Mouse (Mus musculus) liver, embryonic 14.5 days (tissue): Measurements from ENCODE around the gene Disp3. TPM values are rescaled to one million over a fixed set of nuclear protein-coding genes. Genes with fewer than 3 reads are reported as not detected.
A peak's percentile ranks its signal among the peaks of the same experiment; 100 is the strongest.

ENCODE experiments used
- ATAC-seq: fragments of 200-750 bp; cut with Nextera tagmentation; 2 replicates; pipeline ENCODE4 v1.8.0; 2017; ENCODE audit warnings: moderate number of reproducible peaks, mild to moderate bottlenecking, moderate library complexity; ENCODE audit not compliant: insufficient read depth
- DNase-seq, 3 experiments: peaks; one replicate each; pipeline ENCODE4 v3.0.0-alpha.2; 2012 to 2013; ENCODE audit warnings: low read depth in 3 of 3, low spot score in 3 of 3
- H3K27ac ChIP-seq: fragments of 300-500 bp; sonication (generic); 2 replicates; pipeline ENCODE4 v1.5.1; 2014; ENCODE audit warnings: moderate library complexity, mild to moderate bottlenecking, control low read depth, inconsistent platforms
- H3K27me3 ChIP-seq: fragments of 300-500 bp; sonication (generic); 2 replicates; pipeline ENCODE4 v1.6.1; 2014; ENCODE audit warnings: mild to moderate bottlenecking, low read length, moderate library complexity; ENCODE audit not compliant: control insufficient read depth, insufficient read depth
- H3K36me3 ChIP-seq: fragments of 300-500 bp; sonication (generic); replicated peaks from 2 replicates; pipeline ENCODE4 v1.6.1; 2014; ENCODE audit warnings: low read depth; ENCODE audit not compliant: control insufficient read depth, insufficient read depth
- H3K4me1 ChIP-seq, 2 experiments: fragments of 200-500 bp in 1 of 2; fragments of 300-500 bp in 1 of 2; sonication (generic) in 1 of 2; replicated peaks; 2 replicates each; pipeline ENCODE4 v1.6.1; 2012 to 2014; ENCODE audit warnings: antibody characterized with exemption in 1 of 2, inconsistent platforms in 1 of 2, low read length in 1 of 2; ENCODE audit not compliant: control insufficient read depth in 2 of 2, insufficient read depth in 2 of 2
- H3K4me2 ChIP-seq: fragments of 300-500 bp; sonication (generic); 2 replicates; pipeline ENCODE4 v1.6.1; 2014; ENCODE audit warnings: low read depth, mild to moderate bottlenecking, control low read depth, moderate library complexity
- H3K4me3 ChIP-seq, 2 experiments: fragments of 200-500 bp in 1 of 2; fragments of 300-500 bp in 1 of 2; sonication (generic) in 1 of 2; 2 replicates each; pipeline ENCODE4 v1.5.1; 2012 to 2014; ENCODE audit warnings: low read depth in 2 of 2, low read length in 2 of 2, mild to moderate bottlenecking in 2 of 2, control low read depth in 1 of 2, inconsistent platforms in 1 of 2, moderate library complexity in 1 of 2; ENCODE audit not compliant: insufficient read depth in 1 of 2
- H3K9ac ChIP-seq: fragments of 300-500 bp; sonication (generic); replicated peaks from 2 replicates; pipeline ENCODE4 v1.6.1; 2014; ENCODE audit warnings: mild to moderate bottlenecking, control low read depth, moderate library complexity
- H3K9me3 ChIP-seq: fragments of 300-500 bp; sonication (generic); 2 replicates; pipeline ENCODE4 v1.6.1; 2016; ENCODE audit warnings: low read length, mixed read lengths; ENCODE audit not compliant: control insufficient read depth
- CTCF ChIP-seq: IDR thresholded peaks from 2 replicates; pipeline ENCODE4 v1.5.1; 2016; ENCODE audit warnings: antibody characterized with exemption, low read depth, control low read depth
- EP300 ChIP-seq: IDR thresholded peaks from 2 replicates; pipeline ENCODE4 v1.6.1; 2016; ENCODE audit warnings: antibody characterized with exemption, low read depth
- WGBS: fragments of 180-500 bp; shearing (Covaris S2); extraction: QIAGEN DNeasy Blood & Tissue Kit; methylation state at CpG from one replicate; pipeline ENCODE4 v1.1.7; 2014; ENCODE audit not compliant: insufficient replicate concordance; 5-methylcytosine and 5-hydroxymethylcytosine counted together
- polyA plus RNA-seq, 2 experiments: library from polyadenylated mRNA; depleted of rRNA in 1 of 2; stranded (reverse) in 1 of 2; unstranded in 1 of 2; fragments of >200 nt; fragmentation: Nextera tagmentation in 1 of 2; extraction: Ambion mirVana in 1 of 2; gene quantifications; 2 replicates each; pipeline versions ENCODE4 v1.2.1 to v1.2.3; 2012 to 2014

The Disp3 gene
- polyA plus RNA-seq, 2 experiments = not detected

GRCm38 (mm10) chr4:148310126-148310525, 22.4 kb upstream of the Disp3 start:
- DNase-seq (no peak), ATAC-seq (no peak)
- Histone ChIP-seq H3K27me3 (no peaks in the 10 kb centered on the region), H3K9me3 (no peaks in the 10 kb centered on the region), H3K4me1 (no peaks in the 10 kb centered on the region), H3K36me3 (no peaks in the 10 kb centered on the region), H3K27ac (no peak overlapping the region), H3K4me3 (no peak overlapping the region), H3K9ac (no peak overlapping the region), H3K4me2 (no peak overlapping the region)
- 42% methylated on average over 4 of the region's 4 CpGs for WGBS
- TF ChIP-seq CTCF (no peak), EP300 (no peak)

- DNase-seq = no peak
- Histone ChIP-seq H3K9ac (no peak overlapping the region), H3K9me3 (no peaks in the 10 kb centered on the region), H3K36me3 (no peaks in the 10 kb centered on the region), H3K27ac (no peak overlapping the region), H3K27me3 (no peaks in the 10 kb centered on the region), H3K4me3 (no peak overlapping the region), H3K4me2 (no peak overlapping the region), H3K4me1 (no peaks in the 10 kb centered on the region)
- ATAC-seq = peak; percentile 73
- WGBS = 8% methylated on average over 16 of the region's 16 CpGs
- no peak for TF ChIP-seq EP300
- TF ChIP-seq CTCF = no peak
Observed at GRCm38 (mm10) chr4:148306406-148307083, 18.8 kb upstream of the Disp3 start.

GRCm38 (mm10) chr4:148298720-148299119, 11.0 kb upstream of the Disp3 start:
- H3K27ac ChIP-seq = no peak overlapping the region
- no peaks in the 10 kb centered on the region for H3K4me1 ChIP-seq
- H3K9ac ChIP-seq = no peak overlapping the region
- WGBS = 24% methylated on average over 5 of the region's 5 CpGs
- ATAC-seq = no peak
- H3K4me2 ChIP-seq = no peak overlapping the region
- no peaks in the 10 kb centered on the region for H3K9me3 ChIP-seq
- no peaks in the 10 kb centered on the region for H3K27me3 ChIP-seq
- no peak overlapping the region for H3K4me3 ChIP-seq
- TF ChIP-seq CTCF = no peak
- TF ChIP-seq EP300 = no peak
- no peaks in the 10 kb centered on the region for H3K36me3 ChIP-seq
- no peak for DNase-seq

- 50% methylated on average over 6 of the region's 6 CpGs for WGBS
- Histone ChIP-seq H3K4me1 (no peaks in the 10 kb centered on the region), H3K4me2 (no peak overlapping the region), H3K4me3 (no peak overlapping the region), H3K36me3 (no peaks in the 10 kb centered on the region), H3K9ac (no peak overlapping the region), H3K27me3 (no peaks in the 10 kb centered on the region), H3K9me3 (no peaks in the 10 kb centered on the region), H3K27ac (no peak overlapping the region)
- TF ChIP-seq CTCF (no peak), EP300 (no peak)
- no peak for ATAC-seq
- no peak for DNase-seq
Observed at GRCm38 (mm10) chr4:148297640-148298039, 9.9 kb upstream of the Disp3 start.

- Histone ChIP-seq H3K4me2 (no peak overlapping the region), H3K9ac (no peak overlapping the region), H3K27me3 (peaks cover 3% of the 10 kb centered on the region; the same call in 1 of the 2 replicates), H3K4me1 (no peaks in the 10 kb centered on the region), H3K36me3 (no peaks in the 10 kb centered on the region), H3K9me3 (no peaks in the 10 kb centered on the region), H3K27ac (no peak overlapping the region), H3K4me3 (no peak overlapping the region)
- no peak for TF ChIP-seq CTCF
- no peak for TF ChIP-seq EP300
- WGBS = 14% methylated on average over 5 of the region's 5 CpGs
- DNase-seq = peak in 1 of 3 experiments; percentile 12
- ATAC-seq = no peak
Observed at GRCm38 (mm10) chr4:148293319-148293718, 5.6 kb upstream of the Disp3 start.
